Mouse (Mus musculus) liver, embryonic 15.5 days (tissue): ENCODE data around the gene Gm20716. TPM values are rescaled to one million over a fixed set of nuclear protein-coding genes. Genes with fewer than 3 reads are reported as not detected.
"Not testable (repeated sequence)": the region's sequence is repeated elsewhere in the genome, so short reads cannot be mapped to it uniquely, and the experiment has no call there.

Source experiments
- ATAC-seq: fragments of 200-750 bp; cut with Nextera tagmentation; 2 replicates; pipeline ENCODE4 v1.8.0; 2017; ENCODE audit warnings: moderate number of reproducible peaks, mild to moderate bottlenecking, moderate library complexity; ENCODE audit not compliant: insufficient read depth
- H3K27ac ChIP-seq: fragments of 300-500 bp; sonication (generic); replicated peaks from 2 replicates; pipeline ENCODE4 v1.5.1; 2015; ENCODE audit warnings: mild to moderate bottlenecking, inconsistent platforms
- H3K27me3 ChIP-seq: fragments of 300-500 bp; sonication (generic); 2 replicates; pipeline ENCODE4 v1.6.1; 2015; ENCODE audit warnings: mild to moderate bottlenecking, inconsistent platforms
- H3K36me3 ChIP-seq: fragments of 300-500 bp; sonication (generic); replicated peaks from 2 replicates; pipeline ENCODE4 v1.6.1; 2015; ENCODE audit warnings: moderate library complexity, mild to moderate bottlenecking, inconsistent platforms
- H3K4me1 ChIP-seq: fragments of 300-500 bp; sonication (generic); replicated peaks from 2 replicates; pipeline ENCODE4 v1.6.1; 2015; ENCODE audit warnings: inconsistent platforms
- H3K4me2 ChIP-seq: fragments of 300-500 bp; sonication (generic); 2 replicates; pipeline ENCODE4 v1.6.1; 2015; ENCODE audit warnings: moderate library complexity, mild to moderate bottlenecking, inconsistent platforms
- H3K4me3 ChIP-seq: fragments of 300-500 bp; sonication (generic); replicated peaks from 2 replicates; pipeline ENCODE4 v1.5.1; 2015; ENCODE audit warnings: mild to moderate bottlenecking, inconsistent platforms
- H3K9ac ChIP-seq: fragments of 300-500 bp; sonication (generic); 2 replicates; pipeline ENCODE4 v1.6.1; 2015; ENCODE audit warnings: moderate library complexity, mild to moderate bottlenecking, inconsistent platforms
- H3K9me3 ChIP-seq: fragments of 300-500 bp; sonication (generic); replicated peaks from 2 replicates; pipeline ENCODE4 v1.6.1; 2016; ENCODE audit warnings: inconsistent platforms
- WGBS: fragments of 180-500 bp; shearing (Covaris S2); methylation state at CpG from one replicate; pipeline ENCODE4 v1.1.7; 2015; ENCODE audit warnings: mixed read lengths; ENCODE audit not compliant: insufficient replicate concordance; 5-methylcytosine and 5-hydroxymethylcytosine counted together
- polyA plus RNA-seq: library from polyadenylated mRNA; unstranded; fragments of >200 nt; fragmentation: Nextera tagmentation; extraction: Ambion mirVana; gene quantifications from 2 replicates; pipeline ENCODE4 v1.2.1, GENCODE M21; 2015

Gm20716 gene
- polyA plus RNA-seq, 1 experiment from 2014 or later = 4.4 TPM

DNA sequence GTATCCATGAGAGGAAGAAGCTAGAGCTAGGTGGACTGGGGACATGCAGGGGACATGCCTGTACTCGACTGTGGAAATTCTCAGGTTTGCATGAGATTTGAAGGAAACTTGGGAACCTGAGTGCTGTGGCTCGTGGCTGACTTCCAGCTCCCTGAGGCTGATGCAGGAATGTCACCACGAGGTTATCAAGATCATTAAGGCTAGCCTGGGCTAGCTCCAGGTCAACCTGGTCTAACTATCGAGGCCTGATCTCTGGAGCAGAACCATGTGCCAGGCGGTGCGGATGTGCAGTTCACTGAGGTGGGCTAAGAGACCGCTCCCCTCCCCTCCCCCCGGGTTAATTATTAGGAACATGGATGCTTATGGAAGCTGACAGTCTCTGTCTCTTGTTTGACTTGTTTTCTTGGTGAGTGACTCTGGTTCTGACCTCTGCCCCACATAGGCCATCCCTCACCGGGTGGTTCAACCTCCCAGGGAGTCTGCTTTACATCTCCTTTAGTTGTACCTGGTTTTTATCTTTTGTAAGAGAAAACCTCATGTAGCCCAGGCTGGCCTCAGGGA lies 69.7 kb downstream of the Gm20716 start:
- Histone ChIP-seq H3K4me2 (no peak overlapping the region), H3K9me3 (no peaks in the 10 kb centered on the region), H3K27ac (0 out of 2 replicates have a peak overlapping the region, but pooled peaks have one; percentile 77), H3K4me1 (peaks cover 51% of the 10 kb centered on the region), H3K9ac (no peak overlapping the region), H3K36me3 (no peaks in the 10 kb centered on the region), H3K27me3 (peaks cover 52% of the 10 kb centered on the region), H3K4me3 (no peak overlapping the region)
- 63% methylated on average over 9 of the region's 9 CpGs for WGBS
- ATAC-seq = no peak

DNA sequence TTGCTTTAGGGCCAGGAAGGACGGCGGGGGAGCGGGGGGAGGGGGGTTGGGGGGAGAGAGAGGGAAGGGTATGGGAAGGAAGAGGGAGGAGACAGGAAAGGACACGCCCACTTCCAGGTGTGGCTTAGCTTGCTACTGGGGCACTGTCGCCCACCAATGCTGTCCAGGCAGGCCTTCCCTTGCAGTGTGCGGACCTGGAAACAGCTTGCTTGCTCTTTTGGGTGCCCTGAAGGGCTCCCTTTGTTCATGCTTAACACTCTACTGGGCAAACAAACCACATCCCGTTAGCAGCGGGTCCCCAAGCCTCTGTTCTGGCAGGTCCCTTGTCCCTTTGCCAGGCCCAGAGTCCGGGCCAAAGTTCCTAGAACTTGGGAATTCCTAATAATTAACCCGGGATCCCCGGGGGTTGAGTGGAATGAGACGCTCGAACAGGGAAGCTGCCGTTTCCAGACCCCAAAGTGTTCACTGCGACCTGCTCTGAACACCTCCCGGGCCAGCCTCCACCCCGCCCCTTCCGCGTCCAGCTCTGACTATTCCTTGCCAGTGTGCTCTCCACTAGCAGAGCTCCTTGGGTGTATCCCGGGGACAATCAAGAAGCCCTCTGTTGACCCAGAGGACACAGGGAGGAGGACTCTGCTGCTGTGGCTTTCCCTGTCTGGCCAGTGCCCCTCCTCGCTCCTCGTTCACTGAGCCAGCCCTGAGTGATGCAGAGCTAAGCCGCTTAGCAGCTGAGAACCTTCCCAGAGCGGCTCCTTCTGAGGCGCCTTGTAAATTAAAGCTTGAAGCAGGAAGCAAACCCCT lies 71.1 kb downstream of the Gm20716 start:
- WGBS = 2% methylated on average over 25 of the region's 25 CpGs
- Histone ChIP-seq H3K4me1 (peaks cover 64% of the 10 kb centered on the region), H3K27ac (peak overlapping the region; percentile 77), H3K9ac (no peak overlapping the region), H3K36me3 (no peaks in the 10 kb centered on the region), H3K27me3 (peaks cover 52% of the 10 kb centered on the region), H3K4me2 (peak overlapping the region; percentile 62), H3K4me3 (peak overlapping the region; percentile 25), H3K9me3 (no peaks in the 10 kb centered on the region)
- ATAC-seq = peak; percentile 5

DNA sequence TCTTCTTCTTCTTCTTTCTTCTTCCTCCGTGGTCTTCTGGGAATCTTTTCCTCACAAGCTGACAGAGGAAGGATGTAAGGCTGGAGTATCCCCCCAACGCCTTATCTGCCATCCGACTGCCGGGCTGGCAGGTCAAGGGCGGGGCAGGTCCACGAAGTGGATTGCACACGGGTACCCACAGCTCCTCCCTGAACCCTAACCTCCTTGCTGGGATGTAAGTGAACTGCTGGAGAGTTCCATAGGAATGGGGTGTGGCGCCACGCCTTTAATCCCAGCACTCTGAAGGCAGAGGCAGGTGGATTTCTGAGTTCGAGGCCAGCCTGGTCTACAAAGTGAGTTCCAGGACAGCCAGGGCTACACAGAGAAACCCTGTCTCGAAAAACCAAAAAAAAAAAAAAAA lies 72.2 kb downstream of the Gm20716 start:
- H3K36me3 ChIP-seq, H3K4me3 ChIP-seq, H3K27ac ChIP-seq, H3K9me3 ChIP-seq, H3K9ac ChIP-seq, ATAC-seq, H3K4me2 ChIP-seq: not testable (repeated sequence)
- H3K27me3 ChIP-seq = peaks cover 52% of the 10 kb centered on the region
- 29% methylated on average over 10 of the region's 11 CpGs for WGBS
- peaks cover 73% of the 10 kb centered on the region for H3K4me1 ChIP-seq

DNA sequence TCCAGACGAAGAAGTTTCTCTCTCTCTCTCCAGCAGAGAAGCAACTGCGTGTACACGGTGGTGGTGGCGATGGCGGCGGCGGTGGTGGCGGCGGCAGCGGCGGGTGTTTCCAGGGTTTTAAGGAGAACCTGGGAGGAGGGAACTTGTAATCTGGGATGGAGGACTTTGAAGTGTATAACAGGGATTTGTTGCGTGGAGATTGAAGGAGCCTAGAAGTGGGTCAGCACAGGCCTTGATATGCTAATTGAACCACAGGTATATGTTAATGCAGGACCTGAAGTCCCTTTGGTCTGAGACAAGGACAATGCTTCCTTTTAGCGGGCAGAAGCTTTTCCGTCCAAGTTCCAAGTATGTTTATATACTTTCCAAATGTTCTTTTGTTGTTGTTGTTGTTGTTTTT lies 73.8 kb downstream of the Gm20716 start:
- no peak for ATAC-seq
- no peak overlapping the region for H3K27ac ChIP-seq
- H3K27me3 ChIP-seq = peaks cover 39% of the 10 kb centered on the region
- no peak overlapping the region for H3K4me2 ChIP-seq
- no peak overlapping the region for H3K9ac ChIP-seq
- H3K4me3 ChIP-seq = no peak overlapping the region
- no peaks in the 10 kb centered on the region for H3K9me3 ChIP-seq
- whole genome bisulfite sequencing = 72% methylated on average over 14 of the region's 14 CpGs
- H3K36me3 ChIP-seq = no peaks in the 10 kb centered on the region
- peaks cover 61% of the 10 kb centered on the region for H3K4me1 ChIP-seq

DNA sequence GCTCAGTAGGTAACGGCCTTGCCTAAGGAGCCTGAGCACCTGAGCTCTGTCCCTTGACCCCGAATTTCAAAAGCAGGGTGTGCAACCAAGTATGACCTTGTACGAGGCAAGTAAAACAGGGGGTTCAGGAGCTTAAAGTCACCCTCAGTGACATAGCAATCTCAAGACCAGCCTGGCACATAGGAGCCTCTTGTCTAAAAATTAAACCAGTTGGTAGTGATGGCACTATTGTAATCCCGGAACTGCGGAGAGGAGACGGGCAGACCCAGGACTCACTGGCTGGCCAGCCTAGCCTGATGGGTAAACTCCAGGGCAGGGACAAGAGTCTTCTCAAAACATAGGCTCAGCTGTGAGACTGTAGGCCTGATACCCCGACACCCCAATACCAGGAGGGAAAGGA lies 74.5 kb downstream of the Gm20716 start:
- no peak overlapping the region for H3K4me3 ChIP-seq
- H3K27me3 ChIP-seq = peaks cover 32% of the 10 kb centered on the region
- peaks cover 57% of the 10 kb centered on the region for H3K4me1 ChIP-seq
- H3K9me3 ChIP-seq = no peaks in the 10 kb centered on the region
- no peak overlapping the region for H3K9ac ChIP-seq
- no peak for ATAC-seq
- H3K4me2 ChIP-seq = no peak overlapping the region
- H3K36me3 ChIP-seq = no peaks in the 10 kb centered on the region
- WGBS = 89% methylated on average over 7 of the region's 7 CpGs
- no peak overlapping the region for H3K27ac ChIP-seq

DNA sequence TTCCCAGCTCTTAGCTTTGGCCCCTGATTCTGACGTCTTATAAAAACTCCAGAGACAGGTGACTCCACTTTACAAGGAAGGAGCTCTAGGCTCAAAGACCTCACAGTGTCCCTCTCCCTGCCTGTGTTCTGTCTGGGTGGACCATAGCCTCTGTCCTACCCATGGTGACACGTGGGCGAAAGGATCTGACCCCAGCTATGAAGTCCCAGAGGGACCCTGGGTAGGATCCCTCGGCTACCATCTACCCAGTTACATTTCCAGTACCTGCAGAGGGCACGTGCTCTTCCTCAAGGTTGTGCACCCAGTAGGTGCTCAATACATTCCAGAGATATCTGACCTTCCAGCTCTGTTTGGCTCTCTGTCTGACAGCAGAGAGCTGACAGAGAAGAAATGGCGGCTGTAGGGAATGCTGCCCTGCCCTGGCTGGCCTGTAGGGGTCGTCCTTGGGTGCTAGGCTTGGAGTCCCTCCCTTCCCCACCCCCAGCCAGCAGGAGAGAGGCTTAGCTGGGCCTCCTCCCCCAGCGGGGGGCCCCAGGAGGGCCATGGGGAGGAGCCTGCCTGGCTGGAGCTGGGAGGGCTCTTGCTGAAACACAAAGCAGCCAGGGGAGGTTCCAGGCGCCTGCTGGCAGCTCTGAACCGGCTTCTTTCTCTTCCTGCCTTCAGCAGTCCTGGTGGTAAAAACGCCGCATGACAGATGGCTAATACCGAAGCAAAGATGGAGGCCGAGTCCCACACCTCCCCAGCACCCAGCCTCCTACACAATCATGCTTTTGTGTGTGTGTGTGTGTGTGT lies 75.9 kb downstream of the Gm20716 start:
- peak overlapping the region; percentile 62 for H3K4me2 ChIP-seq
- H3K4me1 ChIP-seq = peaks cover 47% of the 10 kb centered on the region
- H3K27me3 ChIP-seq = peaks cover 19% of the 10 kb centered on the region
- no peaks in the 10 kb centered on the region for H3K9me3 ChIP-seq
- peak overlapping the region; percentile 36 for H3K4me3 ChIP-seq
- ATAC-seq = peak; percentile 95
- H3K9ac ChIP-seq = peak overlapping the region; percentile 38; the same call in 1 of the 2 replicates
- no peaks in the 10 kb centered on the region for H3K36me3 ChIP-seq
- H3K27ac ChIP-seq = peak overlapping the region; percentile 85
- WGBS = 17% methylated on average over 14 of the region's 14 CpGs

DNA sequence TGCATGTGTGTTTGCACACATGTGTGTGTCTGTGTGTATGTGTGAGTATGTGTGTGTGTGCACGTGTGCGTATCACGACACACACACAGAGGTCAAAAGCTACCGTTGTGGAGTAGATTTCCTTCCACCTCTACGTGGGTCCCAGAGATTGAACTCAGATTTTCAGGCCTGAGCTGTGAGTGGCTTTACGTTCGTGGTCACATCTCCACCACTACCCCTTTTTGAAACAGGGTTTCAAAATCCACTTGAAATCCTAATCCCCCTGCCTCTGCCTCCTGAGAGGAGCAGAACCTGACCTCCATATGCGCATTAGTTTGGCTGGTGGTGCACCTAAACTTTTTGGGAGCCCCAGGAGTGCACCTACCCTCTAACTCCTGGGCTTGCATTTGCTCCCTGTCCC lies 80.9 kb downstream of the Gm20716 start:
- H3K4me3 ChIP-seq = no peak overlapping the region
- H3K9ac ChIP-seq = no peak overlapping the region
- H3K9me3 ChIP-seq = no peaks in the 10 kb centered on the region
- no peaks in the 10 kb centered on the region for H3K27me3 ChIP-seq
- H3K4me1 ChIP-seq = peaks cover 23% of the 10 kb centered on the region
- H3K36me3 ChIP-seq = no peaks in the 10 kb centered on the region
- no peak overlapping the region for H3K4me2 ChIP-seq
- H3K27ac ChIP-seq = no peak overlapping the region
- ATAC-seq = no peak
- WGBS = 57% methylated on average over 8 of the region's 8 CpGs

DNA sequence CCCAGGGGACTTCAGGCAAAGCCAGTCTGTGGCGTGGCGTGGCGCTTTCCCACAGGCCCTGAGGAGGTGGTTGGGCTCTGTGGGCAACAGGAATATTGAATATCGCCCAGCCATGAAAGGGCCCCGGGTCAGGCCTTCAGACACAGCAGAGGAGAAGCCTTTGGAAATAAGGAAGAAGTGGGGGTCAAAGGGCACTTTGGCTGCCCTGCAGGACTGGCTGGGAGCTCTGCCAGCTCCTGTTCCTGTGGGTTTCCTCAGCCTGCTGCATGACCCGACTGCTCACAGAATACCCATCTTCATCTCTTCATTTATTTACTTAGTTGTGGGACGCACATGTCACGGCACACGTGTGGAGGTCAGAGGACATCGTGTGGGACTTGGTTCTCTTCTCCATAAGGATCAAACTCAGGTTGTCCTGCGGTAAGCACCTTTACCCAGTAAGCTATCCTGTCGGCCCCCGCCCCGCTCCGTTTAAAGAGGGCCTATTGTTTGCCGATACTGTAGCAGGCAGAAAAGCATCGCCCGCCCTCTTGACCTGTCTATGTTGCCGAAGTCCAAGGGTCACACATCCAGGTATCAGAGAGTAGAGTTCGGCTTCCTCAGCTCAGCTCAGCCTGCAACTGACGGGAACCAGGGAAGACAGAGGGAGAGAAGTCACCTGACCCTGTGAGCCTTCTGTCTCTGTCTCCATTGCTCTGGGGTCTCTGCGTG lies 82.3 kb downstream of the Gm20716 start:
- H3K4me2 ChIP-seq = 0 out of 2 replicates have a peak overlapping the region, but pooled peaks have one; percentile 6
- no peak overlapping the region for H3K9ac ChIP-seq
- H3K9me3 ChIP-seq = no peaks in the 10 kb centered on the region
- H3K36me3 ChIP-seq = no peaks in the 10 kb centered on the region
- H3K27me3 ChIP-seq = no peaks in the 10 kb centered on the region
- no peak overlapping the region for H3K4me3 ChIP-seq
- peak; percentile 56 for ATAC-seq
- H3K27ac ChIP-seq = peak overlapping the region; percentile 48
- peaks cover 12% of the 10 kb centered on the region for H3K4me1 ChIP-seq
- 69% methylated on average over 22 of the region's 22 CpGs for WGBS

DNA sequence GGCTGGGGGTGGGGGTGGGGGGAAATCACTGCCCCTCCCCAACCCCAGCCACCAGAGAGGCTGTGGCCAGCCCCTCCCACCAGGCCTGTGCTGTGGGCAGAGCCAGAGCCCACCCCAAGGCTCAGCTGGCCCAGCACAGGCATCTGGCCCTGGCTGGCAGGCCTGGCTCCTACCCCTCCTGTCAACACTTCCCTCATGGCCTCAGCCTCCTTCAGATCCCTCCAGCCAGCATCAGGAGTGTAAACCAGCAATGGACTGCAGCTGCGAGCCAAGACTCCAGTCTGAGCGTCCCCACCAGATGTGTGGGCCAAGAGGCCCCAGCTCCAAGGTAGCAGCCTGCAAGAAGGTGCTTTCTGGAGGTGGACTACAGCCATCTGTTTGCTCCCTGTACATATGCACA lies 84.7 kb downstream of the Gm20716 start:
- WGBS = 47% methylated on average over 2 of the region's 2 CpGs
- no peak for ATAC-seq
- Histone ChIP-seq H3K4me1 (peaks cover 12% of the 10 kb centered on the region), H3K36me3 (no peaks in the 10 kb centered on the region), H3K27ac (no peak overlapping the region), H3K27me3 (no peaks in the 10 kb centered on the region), H3K9me3 (no peaks in the 10 kb centered on the region), H3K9ac (no peak overlapping the region), H3K4me3 (no peak overlapping the region), H3K4me2 (no peak overlapping the region)

DNA sequence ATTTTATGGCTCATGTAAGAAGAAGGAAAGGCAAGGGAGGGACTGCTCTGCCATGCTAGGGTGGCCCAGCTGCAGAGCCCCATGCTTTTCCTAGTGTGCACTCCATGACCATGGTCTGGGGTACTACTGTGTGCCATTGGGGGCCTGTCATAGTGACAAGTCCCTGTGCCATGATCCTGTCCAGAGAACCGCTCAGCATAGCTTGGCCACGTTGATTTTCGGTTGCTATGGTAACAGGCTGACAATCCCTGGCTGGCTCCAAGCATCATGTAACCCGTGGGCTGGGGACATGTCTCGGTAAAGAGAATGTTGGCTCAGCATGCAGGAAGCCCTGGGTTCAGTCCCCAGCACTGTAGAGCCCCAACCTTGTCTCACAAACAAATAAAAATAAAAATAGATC lies 86.4 kb downstream of the Gm20716 start:
- ATAC-seq = no peak

More for the DNA sequence above, 86.4 kb downstream of the Gm20716 start:
- H3K9ac ChIP-seq = no peak overlapping the region
- no peak overlapping the region for H3K4me2 ChIP-seq
- no peak overlapping the region for H3K4me3 ChIP-seq
- no peaks in the 10 kb centered on the region for H3K9me3 ChIP-seq
- no peaks in the 10 kb centered on the region for H3K36me3 ChIP-seq
- no peaks in the 10 kb centered on the region for H3K27me3 ChIP-seq
- no peak overlapping the region for H3K27ac ChIP-seq
- WGBS = 51% methylated on average over 5 of the region's 5 CpGs
- H3K4me1 ChIP-seq = peaks cover 6% of the 10 kb centered on the region
